Mouse (Mus musculus) lung, adult 2 months (tissue): ENCODE measurements around the gene 1700016H13Rik.

Experiments used
- CTCF ChIP-seq: fragments of 200-500 bp; IDR thresholded peaks from 2 replicates; pipeline ENCODE4 v1.5.1; 2011; ENCODE audit warnings: mild to moderate bottlenecking, low read length, control low read depth; ENCODE audit not compliant: insufficient read depth
- POLR2A ChIP-seq: fragments of 200-500 bp; IDR thresholded peaks from 2 replicates; pipeline ENCODE4 v1.6.1; 2011; ENCODE audit warnings: low read depth, mild to moderate bottlenecking, control low read depth, low read length, borderline replicate concordance; ENCODE audit errors: extremely low read depth

DNA sequence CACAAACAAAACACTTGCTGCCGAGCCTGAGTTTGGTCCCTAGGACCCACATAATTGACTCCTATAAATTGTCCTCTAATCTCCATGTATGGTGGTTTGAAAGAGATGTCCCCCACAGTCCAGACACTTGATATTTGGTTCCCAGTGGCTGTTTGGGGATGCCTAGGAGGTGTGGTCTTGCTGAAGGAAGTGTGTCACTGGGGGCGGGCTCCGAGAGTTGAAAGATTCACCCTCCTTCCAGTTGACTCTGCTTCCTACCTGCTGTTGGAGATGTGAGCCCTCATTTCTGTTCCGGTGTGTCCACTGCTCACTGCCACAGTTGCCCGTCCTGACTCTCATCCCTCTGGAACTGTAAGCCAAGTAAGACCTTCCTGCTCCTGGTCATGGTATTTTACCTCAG lies 23.2 kb upstream of the 1700016H13Rik start:
- TF ChIP-seq POLR2A (no peak), CTCF (no peak)
